Mouse (Mus musculus) 3134 (cell line): ENCODE measurements at regions not wholly inside any gene's neighbourhood (a gene's known extent, or its start where the extent isn't known, plus 50 kb on each side); places are given as distances from the start of the nearest gene placed in this dataset.

Experiments used
- DNase-seq: peaks from one replicate; pipeline ENCODE4 v3.0.0-alpha.2; 2011; ENCODE audit warnings: low spot score; ENCODE audit not compliant: insufficient read length; ENCODE audit errors: extremely low read depth

- no peak for DNase-seq
Measured at GRCm38 (mm10) chr5:39847187-39847586, 91.9 kb upstream of the Hs3st1 start.

- DNase-seq = no peak
Measured at GRCm38 (mm10) chr5:39841186-39841585, 85.9 kb upstream of the Hs3st1 start.

- DNase-seq = no peak
Measured at GRCm38 (mm10) chr5:39840576-39840975, 85.3 kb upstream of the Hs3st1 start.

GRCm38 (mm10) chr5:39832565-39832964, 77.3 kb upstream of the Hs3st1 start:
- DNase-seq = peak; percentile 3

- DNase-seq = no peak
Measured at GRCm38 (mm10) chr5:39824680-39825079, 69.4 kb upstream of the Hs3st1 start.

GRCm38 (mm10) chr5:39806643-39807042, 51.4 kb upstream of the Hs3st1 start:
- DNase-seq = no peak
